Mouse (Mus musculus): ENCODE measurements around the gene Hvcn1. TPM values are rescaled to one million over a fixed set of nuclear protein-coding genes. Genes with fewer than 3 reads are reported as not detected.
"Not testable (repeated sequence)": the region's sequence is repeated elsewhere in the genome, so short reads cannot be mapped to it uniquely, and the experiment has no call there.

Gene Hvcn1
- polyA plus RNA-seq, 1 experiment from 2014 or later, result 1.7 TPM

DNA sequence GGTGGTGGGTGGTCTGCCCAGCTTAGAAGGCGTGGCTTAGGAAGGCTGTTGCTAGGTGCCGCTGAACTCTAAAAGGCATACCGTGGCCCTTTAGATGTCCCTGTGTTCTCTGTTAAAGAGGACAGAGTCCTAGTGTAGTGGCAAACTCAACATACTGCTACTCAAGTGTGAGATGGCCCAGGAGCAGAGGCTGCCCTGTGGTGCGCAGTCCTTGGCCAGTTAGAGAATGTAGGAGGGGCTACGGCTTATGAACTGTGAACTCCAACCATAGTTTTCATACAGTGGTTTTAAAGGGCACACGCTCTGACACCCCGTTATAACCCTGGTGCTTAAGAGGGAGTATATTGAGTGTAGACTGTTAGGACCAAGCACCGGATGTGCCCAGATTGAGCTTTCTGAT, 35.5 kb upstream of the Hvcn1 start:
- Histone ChIP-seq H3K27me3 (ENCODE audit: control insufficient read depth, insufficient read depth, low read depth, low read length) (no peaks in the 10 kb centered on the region), H3K4me1 (ENCODE audit: control insufficient read depth, insufficient read depth, low read length) (peaks cover 15% of the 10 kb centered on the region), H3K4me3 (ENCODE audit: low read depth, low read length) (no peak overlapping the region), H3K36me3 (ENCODE audit: control insufficient read depth, insufficient read depth, low read length) (peaks cover 37% of the 10 kb centered on the region), H3K27ac (ENCODE audit: low read length) (no peak overlapping the region), H3K9me3 (replicated peaks; ENCODE audit: control insufficient read depth, low read length, poor library complexity, severe bottlenecking) (no peaks in the 10 kb centered on the region), H3K4me2 (ENCODE audit: low read length) (no peak overlapping the region), H3K9ac (ENCODE audit: low read depth, low read length) (no peak overlapping the region)
- ATAC-seq, result no peak
- WGBS, result 94% methylated on average over 8 of the region's 8 CpGs

DNA sequence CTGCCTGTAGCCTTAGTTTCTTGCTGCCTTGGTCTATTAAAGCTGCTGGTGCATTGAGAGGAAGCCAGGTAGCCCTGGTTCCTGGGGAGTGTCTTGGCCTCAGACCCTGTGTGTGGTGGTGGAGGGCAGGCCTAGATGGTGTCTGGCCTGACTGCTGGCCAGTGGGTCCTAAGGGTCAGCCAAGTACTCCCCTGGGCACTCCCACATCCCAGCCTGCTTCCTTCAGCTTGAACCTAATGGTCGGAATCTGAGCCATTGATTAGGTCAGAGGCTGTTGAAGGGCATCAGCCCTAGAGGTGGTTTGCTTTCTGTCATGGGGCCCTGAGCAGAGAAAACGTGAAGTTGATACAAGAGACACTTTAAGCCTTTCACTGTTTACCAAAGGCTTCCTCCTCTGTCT, 31.2 kb upstream of the Hvcn1 start:
- H3K9me3 ChIP-seq (replicated peaks; ENCODE audit: control insufficient read depth, low read length, poor library complexity, severe bottlenecking), result no peaks in the 10 kb centered on the region
- 81% methylated on average over 2 of the region's 2 CpGs for WGBS
- no peak overlapping the region for H3K4me2 ChIP-seq (ENCODE audit: low read length)
- no peaks in the 10 kb centered on the region for H3K27me3 ChIP-seq (ENCODE audit: control insufficient read depth, insufficient read depth, low read depth, low read length)
- no peaks in the 10 kb centered on the region for H3K4me1 ChIP-seq (ENCODE audit: control insufficient read depth, insufficient read depth, low read length)
- no peak overlapping the region for H3K4me3 ChIP-seq (ENCODE audit: low read depth, low read length)
- no peak overlapping the region for H3K9ac ChIP-seq (ENCODE audit: low read depth, low read length)
- H3K36me3 ChIP-seq (ENCODE audit: control insufficient read depth, insufficient read depth, low read length), result peaks cover 23% of the 10 kb centered on the region
- no peak overlapping the region for H3K27ac ChIP-seq (ENCODE audit: low read length)
- no peak for ATAC-seq

DNA sequence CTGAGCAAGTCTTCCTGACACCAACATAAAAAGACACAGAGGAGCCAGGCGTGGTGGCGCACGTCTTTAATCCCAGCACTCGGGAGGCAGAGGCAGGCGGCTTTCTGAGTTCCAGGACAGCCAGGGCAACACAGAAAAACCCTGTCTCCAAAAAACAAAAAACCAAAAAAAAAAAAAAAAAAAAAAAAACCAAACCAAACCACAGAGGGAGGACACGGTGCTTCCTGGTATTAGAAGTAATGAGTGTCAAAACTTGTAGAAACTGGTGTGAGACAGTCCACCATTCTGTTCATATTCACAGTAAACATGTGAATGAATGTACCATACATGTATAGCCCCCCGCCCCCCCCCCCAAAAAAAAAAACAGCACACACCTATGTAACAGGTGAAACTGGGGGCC, 30.6 kb upstream of the Hvcn1 start:
- Histone ChIP-seq H3K9ac (ENCODE audit: low read depth, low read length) (no peak overlapping the region), H3K36me3 (ENCODE audit: control insufficient read depth, insufficient read depth, low read length) (peaks cover 22% of the 10 kb centered on the region), H3K4me3 (ENCODE audit: low read depth, low read length) (no peak overlapping the region), H3K27ac (ENCODE audit: low read length) (no peak overlapping the region), H3K27me3 (ENCODE audit: control insufficient read depth, insufficient read depth, low read depth, low read length) (no peaks in the 10 kb centered on the region), H3K4me1 (ENCODE audit: control insufficient read depth, insufficient read depth, low read length) (no peaks in the 10 kb centered on the region), H3K9me3 (replicated peaks; ENCODE audit: control insufficient read depth, low read length, poor library complexity, severe bottlenecking) (no peaks in the 10 kb centered on the region), H3K4me2 (ENCODE audit: low read length) (no peak overlapping the region)
- 88% methylated on average over 7 of the region's 7 CpGs for WGBS
- ATAC-seq, result no peak

DNA sequence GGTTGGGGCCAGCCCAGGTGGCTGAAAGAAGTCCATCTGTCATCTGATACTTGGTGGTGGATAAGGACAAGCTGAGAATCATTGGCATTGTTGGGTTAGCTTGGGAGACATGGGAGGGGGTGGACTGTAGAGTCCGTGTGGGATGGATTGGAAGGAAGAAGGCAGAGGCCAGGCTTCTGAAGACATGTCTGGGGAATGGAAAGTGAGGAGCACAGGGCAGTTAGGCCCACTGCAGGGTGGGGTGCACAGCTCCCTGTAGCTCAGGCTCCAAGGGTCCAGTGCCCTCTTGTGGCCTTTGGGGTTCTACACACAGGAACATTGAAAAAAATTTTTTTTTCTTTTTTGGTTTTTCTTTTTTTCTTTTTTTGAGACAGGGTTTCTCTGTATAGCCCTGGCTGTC, 30.2 kb upstream of the Hvcn1 start:
- Histone ChIP-seq H3K27me3 (ENCODE audit: control insufficient read depth, insufficient read depth, low read depth, low read length) (no peaks in the 10 kb centered on the region), H3K9ac (ENCODE audit: low read depth, low read length) (no peak overlapping the region), H3K4me3 (ENCODE audit: low read depth, low read length) (no peak overlapping the region), H3K9me3 (replicated peaks; ENCODE audit: control insufficient read depth, low read length, poor library complexity, severe bottlenecking) (no peaks in the 10 kb centered on the region), H3K36me3 (ENCODE audit: control insufficient read depth, insufficient read depth, low read length) (peaks cover 17% of the 10 kb centered on the region), H3K4me2 (ENCODE audit: low read length) (no peak overlapping the region), H3K4me1 (ENCODE audit: control insufficient read depth, insufficient read depth, low read length) (no peaks in the 10 kb centered on the region), H3K27ac (ENCODE audit: low read length) (no peak overlapping the region)
- WGBS, result 43% methylated on average over 1 of the region's 1 CpGs
- ATAC-seq, result no peak

DNA sequence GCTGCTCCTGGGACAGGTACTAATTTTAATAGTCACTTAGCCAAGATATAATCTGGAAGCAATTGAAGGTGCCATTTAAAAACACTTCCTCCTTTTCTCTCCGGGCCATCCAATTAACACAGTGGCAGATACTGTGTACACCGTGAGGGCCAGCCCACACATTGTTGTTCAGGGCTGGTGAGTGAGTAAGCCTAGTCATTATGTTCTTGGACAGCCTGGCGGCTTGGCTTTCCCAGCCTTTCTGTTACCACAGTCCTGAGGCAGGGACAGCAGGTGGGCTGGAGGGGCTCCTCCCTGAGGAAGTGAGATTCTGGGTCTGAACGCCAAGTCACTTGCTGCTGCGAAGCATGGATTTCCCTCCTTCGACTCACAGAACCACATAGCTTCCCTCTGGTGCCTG, 26.9 kb upstream of the Hvcn1 start:
- 0 out of 2 replicates have a peak, but pooled peaks cover 2% of the 10 kb centered on the region for H3K36me3 ChIP-seq (ENCODE audit: control insufficient read depth, insufficient read depth, low read length)
- ATAC-seq, result no peak
- WGBS, result 59% methylated on average over 6 of the region's 6 CpGs
- H3K27me3 ChIP-seq (ENCODE audit: control insufficient read depth, insufficient read depth, low read depth, low read length), result no peaks in the 10 kb centered on the region
- no peak overlapping the region for H3K9ac ChIP-seq (ENCODE audit: low read depth, low read length)
- H3K27ac ChIP-seq (ENCODE audit: low read length), result no peak overlapping the region
- H3K4me3 ChIP-seq (ENCODE audit: low read depth, low read length), result no peak overlapping the region
- H3K4me2 ChIP-seq (ENCODE audit: low read length), result no peak overlapping the region
- no peaks in the 10 kb centered on the region for H3K9me3 ChIP-seq (replicated peaks; ENCODE audit: control insufficient read depth, low read length, poor library complexity, severe bottlenecking)
- no peaks in the 10 kb centered on the region for H3K4me1 ChIP-seq (ENCODE audit: control insufficient read depth, insufficient read depth, low read length)

GRCm38 (mm10) chr5:122184283-122184806, 22.3 kb upstream of the Hvcn1 start:
- 87% methylated on average over 7 of the region's 7 CpGs for WGBS
- no peak for ATAC-seq
- Histone ChIP-seq H3K4me1 (ENCODE audit: control insufficient read depth, insufficient read depth, low read length) (no peaks in the 10 kb centered on the region), H3K9ac (ENCODE audit: low read depth, low read length) (no peak overlapping the region), H3K4me2 (ENCODE audit: low read length) (no peak overlapping the region), H3K27ac (ENCODE audit: low read length) (no peak overlapping the region), H3K9me3 (replicated peaks; ENCODE audit: control insufficient read depth, low read length, poor library complexity, severe bottlenecking) (no peaks in the 10 kb centered on the region), H3K4me3 (ENCODE audit: low read depth, low read length) (no peak overlapping the region), H3K27me3 (ENCODE audit: control insufficient read depth, insufficient read depth, low read depth, low read length) (no peaks in the 10 kb centered on the region), H3K36me3 (ENCODE audit: control insufficient read depth, insufficient read depth, low read length) (no peaks in the 10 kb centered on the region)

- H3K27ac ChIP-seq (ENCODE audit: low read length); H3K9me3 ChIP-seq (replicated peaks; ENCODE audit: control insufficient read depth, low read length, poor library complexity, severe bottlenecking); H3K4me1 ChIP-seq (ENCODE audit: control insufficient read depth, insufficient read depth, low read length); ATAC-seq; H3K4me3 ChIP-seq (ENCODE audit: low read depth, low read length); H3K9ac ChIP-seq (ENCODE audit: low read depth, low read length); H3K4me2 ChIP-seq (ENCODE audit: low read length); H3K27me3 ChIP-seq (ENCODE audit: control insufficient read depth, insufficient read depth, low read depth, low read length); H3K36me3 ChIP-seq (ENCODE audit: control insufficient read depth, insufficient read depth, low read length): not testable (repeated sequence)
- 96% methylated on average over 6 of the region's 6 CpGs for WGBS
These were observed 21.7 kb upstream of the Hvcn1 start for GRCm38 (mm10) chr5:122184858-122185257.

GRCm38 (mm10) chr5:122189115-122189514, 17.5 kb upstream of the Hvcn1 start:
- H3K4me2 ChIP-seq (ENCODE audit: low read length), result no peak overlapping the region

DNA sequence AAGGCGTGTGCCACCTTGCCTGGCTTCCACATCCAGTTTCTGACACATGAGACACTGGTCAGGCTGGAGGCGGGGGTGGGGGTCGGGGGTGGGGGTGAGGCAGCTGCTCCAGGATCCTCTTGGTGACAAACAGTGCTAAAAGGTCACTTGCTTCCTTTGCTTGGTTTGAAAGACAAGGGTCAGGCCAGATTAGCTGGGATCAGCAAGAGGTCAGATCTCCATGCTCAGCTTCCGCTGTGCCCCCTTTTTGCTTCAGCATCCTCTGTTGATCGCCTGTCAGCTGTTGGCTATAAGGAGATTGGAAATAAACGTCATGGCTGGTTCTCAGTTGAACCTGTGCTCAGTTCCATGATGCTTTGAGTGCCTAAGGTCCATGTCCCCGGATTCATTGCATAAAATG, 16.1 kb upstream of the Hvcn1 start:
- ATAC-seq, result no peak
- H3K4me3 ChIP-seq (ENCODE audit: low read depth, low read length), result no peak overlapping the region
- no peaks in the 10 kb centered on the region for H3K9me3 ChIP-seq (replicated peaks; ENCODE audit: control insufficient read depth, low read length, poor library complexity, severe bottlenecking)
- H3K4me1 ChIP-seq (ENCODE audit: control insufficient read depth, insufficient read depth, low read length), result no peaks in the 10 kb centered on the region
- H3K27me3 ChIP-seq (ENCODE audit: control insufficient read depth, insufficient read depth, low read depth, low read length), result no peaks in the 10 kb centered on the region
- no peaks in the 10 kb centered on the region for H3K36me3 ChIP-seq (ENCODE audit: control insufficient read depth, insufficient read depth, low read length)
- H3K4me2 ChIP-seq (ENCODE audit: low read length), result no peak overlapping the region
- no peak overlapping the region for H3K27ac ChIP-seq (ENCODE audit: low read length)
- no peak overlapping the region for H3K9ac ChIP-seq (ENCODE audit: low read depth, low read length)
- 44% methylated on average over 7 of the region's 7 CpGs for WGBS

More at GRCm38 (mm10) chr5:122189115-122189514, 17.5 kb upstream of the Hvcn1 start:
- Histone ChIP-seq H3K9ac (ENCODE audit: low read depth, low read length) (no peak overlapping the region), H3K4me1 (ENCODE audit: control insufficient read depth, insufficient read depth, low read length) (no peaks in the 10 kb centered on the region), H3K36me3 (ENCODE audit: control insufficient read depth, insufficient read depth, low read length) (no peaks in the 10 kb centered on the region), H3K9me3 (replicated peaks; ENCODE audit: control insufficient read depth, low read length, poor library complexity, severe bottlenecking) (no peaks in the 10 kb centered on the region), H3K4me3 (ENCODE audit: low read depth, low read length) (no peak overlapping the region), H3K27ac (ENCODE audit: low read length) (no peak overlapping the region), H3K27me3 (ENCODE audit: control insufficient read depth, insufficient read depth, low read depth, low read length) (no peaks in the 10 kb centered on the region)
- WGBS, result 54% methylated on average over 3 of the region's 3 CpGs
- no peak for ATAC-seq

Measured in midbrain, embryonic 16.5 days (tissue).